Mouse (Mus musculus): ENCODE measurements around the gene Gja5. TPM values are rescaled to one million over a fixed set of nuclear protein-coding genes. Genes with fewer than 3 reads are reported as not detected.
A peak's percentile ranks its signal among the peaks of the same experiment; 100 is the strongest.
"Not testable (repeated sequence)": the region's sequence is repeated elsewhere in the genome, so short reads cannot be mapped to it uniquely, and the experiment has no call there.

Gja5 gene
- polyA plus RNA-seq, 1 experiment from 2014 or later = 28.6 TPM

DNA sequence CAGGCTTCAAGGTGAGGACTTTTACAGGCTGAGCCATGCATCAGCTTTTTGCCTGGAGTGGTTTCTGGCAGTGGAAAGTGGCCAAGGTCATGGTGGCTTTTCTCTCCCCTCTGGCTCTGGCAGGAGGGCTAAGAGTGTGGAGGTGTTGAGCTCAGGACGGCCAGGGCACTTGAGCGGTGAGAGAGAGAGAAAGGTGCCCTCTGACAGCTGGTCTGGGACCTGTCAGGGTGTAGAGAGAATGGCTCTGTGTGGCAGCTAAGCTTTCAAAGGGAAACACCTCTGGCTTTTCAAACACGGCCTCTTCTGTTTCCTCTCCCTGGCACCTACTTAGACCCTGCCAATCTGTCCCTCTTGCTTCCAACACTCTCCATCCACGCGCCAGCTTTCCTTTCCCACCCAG, 158.3 kb downstream of the Gja5 start:
- no peaks in the 10 kb centered on the region for H3K9me3 ChIP-seq (ENCODE audit: control insufficient read depth, low read length)
- no peak for ATAC-seq (ENCODE audit: low read depth)

DNA sequence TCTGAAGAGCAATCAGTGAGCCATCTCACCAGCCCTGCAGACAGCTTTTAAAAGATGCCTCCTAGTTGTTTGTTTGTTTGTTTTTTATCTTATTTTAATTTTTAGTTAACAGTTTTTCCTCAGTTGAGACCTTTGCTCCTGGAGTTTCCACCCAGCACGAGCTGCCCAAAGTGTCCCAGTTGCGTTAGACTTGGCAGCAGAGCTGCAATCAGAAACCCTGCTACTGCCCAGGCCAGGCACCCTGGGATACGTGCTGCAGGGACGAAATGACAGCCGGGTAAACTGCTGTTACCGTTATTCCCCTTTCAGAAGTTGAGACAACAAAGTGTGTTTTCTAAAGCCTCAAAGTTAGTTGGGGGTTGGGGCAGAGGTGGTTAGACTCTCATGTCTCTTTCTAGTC, 159.6 kb downstream of the Gja5 start:
- no peaks in the 10 kb centered on the region for H3K36me3 ChIP-seq (ENCODE audit: control insufficient read depth, insufficient read depth, low read length)
- no peak overlapping the region for H3K4me3 ChIP-seq (ENCODE audit: low read length)
- WGBS = 50% methylated on average over 6 of the region's 6 CpGs
- no peak overlapping the region for H3K4me2 ChIP-seq (ENCODE audit: low read depth, low read length)
- H3K4me1 ChIP-seq (replicated peaks; ENCODE audit: control insufficient read depth, insufficient read depth, low read length) = peaks cover 2% of the 10 kb centered on the region
- H3K9ac ChIP-seq (ENCODE audit: low read length) = no peak overlapping the region
- no peaks in the 10 kb centered on the region for H3K9me3 ChIP-seq (ENCODE audit: control insufficient read depth, low read length)
- no peaks in the 10 kb centered on the region for H3K27me3 ChIP-seq (ENCODE audit: control insufficient read depth, insufficient read depth, low read depth, low read length)
- ATAC-seq (ENCODE audit: low read depth) = no peak
- H3K27ac ChIP-seq (ENCODE audit: low read length) = no peak overlapping the region

More for the DNA sequence above, 158.3 kb downstream of the Gja5 start:
- no peak overlapping the region for H3K4me2 ChIP-seq (ENCODE audit: low read depth, low read length)
- no peaks in the 10 kb centered on the region for H3K27me3 ChIP-seq (ENCODE audit: control insufficient read depth, insufficient read depth, low read depth, low read length)
- peaks cover 3% of the 10 kb centered on the region for H3K4me1 ChIP-seq (replicated peaks; ENCODE audit: control insufficient read depth, insufficient read depth, low read length)
- no peaks in the 10 kb centered on the region for H3K36me3 ChIP-seq (ENCODE audit: control insufficient read depth, insufficient read depth, low read length)
- no peak overlapping the region for H3K27ac ChIP-seq (ENCODE audit: low read length)
- no peak overlapping the region for H3K9ac ChIP-seq (ENCODE audit: low read length)
- 49% methylated on average over 5 of the region's 5 CpGs for WGBS
- no peak overlapping the region for H3K4me3 ChIP-seq (ENCODE audit: low read length)

DNA sequence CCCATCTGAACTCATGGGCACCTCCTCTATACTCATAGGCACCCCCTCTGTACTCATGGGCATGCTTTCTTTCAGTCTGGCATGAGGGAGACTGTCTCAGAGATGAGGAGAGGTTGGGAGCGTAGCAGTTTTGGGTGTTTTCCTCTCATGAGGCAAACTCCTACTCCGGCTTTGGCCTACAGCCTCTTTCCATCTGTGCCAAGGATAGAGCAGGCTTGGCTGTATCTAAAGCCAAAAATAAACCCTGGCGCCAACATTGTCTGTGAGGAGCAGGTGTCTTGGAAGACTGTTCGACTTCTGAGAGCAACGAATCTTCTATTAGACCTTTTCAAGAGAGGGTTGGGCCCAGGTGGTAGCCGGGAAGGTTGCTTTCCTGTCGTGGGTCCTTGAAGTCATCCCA, 165.1 kb downstream of the Gja5 start:
- 87% methylated on average over 7 of the region's 7 CpGs for WGBS
- not testable (repeated sequence) for H3K4me3 ChIP-seq (ENCODE audit: low read length); H3K27me3 ChIP-seq (ENCODE audit: control insufficient read depth, insufficient read depth, low read depth, low read length); H3K9ac ChIP-seq (ENCODE audit: low read length); H3K9me3 ChIP-seq (ENCODE audit: control insufficient read depth, low read length); H3K4me2 ChIP-seq (ENCODE audit: low read depth, low read length); ATAC-seq (ENCODE audit: low read depth); H3K4me1 ChIP-seq (replicated peaks; ENCODE audit: control insufficient read depth, insufficient read depth, low read length); H3K36me3 ChIP-seq (ENCODE audit: control insufficient read depth, insufficient read depth, low read length); H3K27ac ChIP-seq (ENCODE audit: low read length)

DNA sequence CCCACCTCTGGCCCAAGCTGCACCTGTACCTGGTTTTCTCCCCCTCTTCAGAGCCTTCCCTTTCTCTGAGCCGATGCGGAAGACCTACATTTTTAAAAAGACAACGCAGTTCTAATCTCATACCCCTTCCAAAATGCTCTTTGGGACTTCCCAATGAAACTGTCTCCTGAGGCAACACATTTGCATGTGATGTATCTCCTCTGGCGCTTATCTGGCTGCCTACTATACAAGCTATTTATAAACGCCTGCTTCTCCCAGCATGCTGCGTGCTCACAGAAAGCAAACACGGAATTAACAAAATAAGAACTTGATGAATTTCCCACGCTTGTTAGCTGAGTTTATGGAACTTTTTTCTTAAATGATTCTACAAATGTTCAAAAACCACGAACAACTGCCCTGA, 167.4 kb downstream of the Gja5 start:
- H3K4me1 ChIP-seq (replicated peaks; ENCODE audit: control insufficient read depth, insufficient read depth, low read length) = not testable (repeated sequence)

DNA sequence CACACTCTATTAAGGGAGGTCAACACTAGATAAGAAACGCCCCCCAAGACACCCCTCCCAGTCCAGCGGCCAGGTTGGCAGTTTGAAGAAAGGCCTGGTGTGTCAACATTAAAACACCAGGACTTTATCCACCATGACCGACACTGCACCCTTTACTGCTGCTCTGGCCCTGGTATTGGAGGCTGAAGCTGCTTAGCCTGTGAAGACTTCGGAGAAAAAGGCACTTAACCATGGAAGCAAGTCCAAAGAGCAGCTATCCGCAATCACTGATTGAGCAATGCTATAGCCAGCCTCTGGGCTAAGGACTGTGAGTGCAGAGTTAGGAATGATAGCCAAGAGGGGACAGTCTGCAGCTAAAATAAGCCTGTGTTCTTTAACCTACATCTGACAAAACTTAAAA, 167.9 kb downstream of the Gja5 start:
- H3K27me3 ChIP-seq (ENCODE audit: control insufficient read depth, insufficient read depth, low read depth, low read length); H3K9ac ChIP-seq (ENCODE audit: low read length); H3K36me3 ChIP-seq (ENCODE audit: control insufficient read depth, insufficient read depth, low read length); H3K9me3 ChIP-seq (ENCODE audit: control insufficient read depth, low read length); H3K4me3 ChIP-seq (ENCODE audit: low read length); ATAC-seq (ENCODE audit: low read depth); H3K4me2 ChIP-seq (ENCODE audit: low read depth, low read length); H3K4me1 ChIP-seq (replicated peaks; ENCODE audit: control insufficient read depth, insufficient read depth, low read length); H3K27ac ChIP-seq (ENCODE audit: low read length): not testable (repeated sequence)
- 40% methylated on average over 5 of the region's 5 CpGs for WGBS

More for the DNA sequence above, 167.4 kb downstream of the Gja5 start:
- not testable (repeated sequence) for H3K9me3 ChIP-seq (ENCODE audit: control insufficient read depth, low read length); H3K36me3 ChIP-seq (ENCODE audit: control insufficient read depth, insufficient read depth, low read length); ATAC-seq (ENCODE audit: low read depth); H3K4me3 ChIP-seq (ENCODE audit: low read length); H3K4me2 ChIP-seq (ENCODE audit: low read depth, low read length); H3K9ac ChIP-seq (ENCODE audit: low read length); H3K27ac ChIP-seq (ENCODE audit: low read length); H3K27me3 ChIP-seq (ENCODE audit: control insufficient read depth, insufficient read depth, low read depth, low read length)
- 49% methylated on average over 9 of the region's 9 CpGs for WGBS

- Histone ChIP-seq H3K4me3 (ENCODE audit: low read length) (peak overlapping the region; percentile 34; the same call in 1 of the 2 replicates), H3K4me1 (replicated peaks; ENCODE audit: control insufficient read depth, insufficient read depth, low read length) (peaks cover 12% of the 10 kb centered on the region; the same call in 1 of the 2 replicates)
- H3K36me3 ChIP-seq (ENCODE audit: control insufficient read depth, insufficient read depth, low read length); H3K9me3 ChIP-seq (ENCODE audit: control insufficient read depth, low read length); H3K27ac ChIP-seq (ENCODE audit: low read length); H3K4me2 ChIP-seq (ENCODE audit: low read depth, low read length); H3K9ac ChIP-seq (ENCODE audit: low read length); H3K27me3 ChIP-seq (ENCODE audit: control insufficient read depth, insufficient read depth, low read depth, low read length): not testable (repeated sequence)
- ATAC-seq (ENCODE audit: low read depth) = peak; percentile 91
- 10% methylated on average over 2 of the region's 11 CpGs for WGBS
These were observed 171.4 kb downstream of the Gja5 start for GRCm38 (mm10) chr3:97075744-97076350.

DNA sequence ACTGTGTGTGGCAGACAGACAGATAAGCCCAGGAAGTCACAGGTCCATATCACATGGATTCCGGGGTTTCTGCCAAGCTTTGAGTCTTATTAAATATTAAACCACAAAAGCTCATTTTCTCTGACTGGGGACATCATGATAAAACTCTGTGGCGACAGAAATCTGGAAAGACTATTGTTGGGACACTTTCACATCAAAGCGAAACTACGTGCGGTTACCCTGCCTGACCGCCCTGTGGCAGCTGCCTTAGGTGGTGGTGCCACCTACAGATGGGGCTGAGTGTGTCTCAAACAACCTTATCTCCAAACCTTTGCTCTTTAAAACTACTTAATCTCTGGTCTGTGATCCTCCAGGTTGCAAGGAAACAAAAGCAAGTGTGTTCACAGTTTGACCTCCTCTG, 171.9 kb downstream of the Gja5 start:
- peak overlapping the region; percentile 53 for H3K27ac ChIP-seq (ENCODE audit: low read length)
- no peaks in the 10 kb centered on the region for H3K27me3 ChIP-seq (ENCODE audit: control insufficient read depth, insufficient read depth, low read depth, low read length)
- 0 out of 2 replicates have a peak overlapping the region, but pooled peaks have one; percentile 19 for H3K9ac ChIP-seq (ENCODE audit: low read length)
- peak overlapping the region; percentile 48 for H3K4me2 ChIP-seq (ENCODE audit: low read depth, low read length)
- peaks cover 12% of the 10 kb centered on the region; the same call in 1 of the 2 replicates for H3K4me1 ChIP-seq (replicated peaks; ENCODE audit: control insufficient read depth, insufficient read depth, low read length)
- WGBS = 13% methylated on average over 6 of the region's 6 CpGs
- H3K36me3 ChIP-seq (ENCODE audit: control insufficient read depth, insufficient read depth, low read length) = no peaks in the 10 kb centered on the region
- peak overlapping the region; percentile 34 for H3K4me3 ChIP-seq (ENCODE audit: low read length)
- peak; percentile 71 for ATAC-seq (ENCODE audit: low read depth)
- H3K9me3 ChIP-seq (ENCODE audit: control insufficient read depth, low read length) = no peaks in the 10 kb centered on the region

- no peak overlapping the region for H3K4me2 ChIP-seq (ENCODE audit: low read depth, low read length)
- H3K9ac ChIP-seq (ENCODE audit: low read length) = no peak overlapping the region
- no peak overlapping the region for H3K4me3 ChIP-seq (ENCODE audit: low read length)
- H3K4me1 ChIP-seq (replicated peaks; ENCODE audit: control insufficient read depth, insufficient read depth, low read length) = peaks cover 10% of the 10 kb centered on the region; the same call in 1 of the 2 replicates
- no peak overlapping the region for H3K27ac ChIP-seq (ENCODE audit: low read length)
- no peak for ATAC-seq (ENCODE audit: low read depth)
- H3K27me3 ChIP-seq (ENCODE audit: control insufficient read depth, insufficient read depth, low read depth, low read length) = no peaks in the 10 kb centered on the region
- no peaks in the 10 kb centered on the region for H3K36me3 ChIP-seq (ENCODE audit: control insufficient read depth, insufficient read depth, low read length)
- no peaks in the 10 kb centered on the region for H3K9me3 ChIP-seq (ENCODE audit: control insufficient read depth, low read length)
- WGBS = 42% methylated on average over 4 of the region's 4 CpGs
These were observed 173.9 kb downstream of the Gja5 start for GRCm38 (mm10) chr3:97078436-97078835.

- Histone ChIP-seq H3K27ac (ENCODE audit: low read length) (no peak overlapping the region), H3K4me3 (ENCODE audit: low read length) (no peak overlapping the region), H3K36me3 (ENCODE audit: control insufficient read depth, insufficient read depth, low read length) (no peaks in the 10 kb centered on the region), H3K9me3 (ENCODE audit: control insufficient read depth, low read length) (peaks cover 2% of the 10 kb centered on the region; the same call in 1 of the 2 replicates), H3K4me1 (replicated peaks; ENCODE audit: control insufficient read depth, insufficient read depth, low read length) (peaks cover 5% of the 10 kb centered on the region; the same call in 1 of the 2 replicates), H3K4me2 (ENCODE audit: low read depth, low read length) (no peak overlapping the region), H3K27me3 (ENCODE audit: control insufficient read depth, insufficient read depth, low read depth, low read length) (no peaks in the 10 kb centered on the region), H3K9ac (ENCODE audit: low read length) (no peak overlapping the region)
- ATAC-seq (ENCODE audit: low read depth) = no peak
- 78% methylated on average over 5 of the region's 5 CpGs for WGBS
These were observed 177.7 kb downstream of the Gja5 start for GRCm38 (mm10) chr3:97082156-97082555.

All from lung, embryonic 16.5 days (tissue).